Mouse (Mus musculus) layer of hippocampus, adult 2 months (tissue): ENCODE data around the gene Pnpo. TPM values are rescaled to one million over a fixed set of nuclear protein-coding genes. Genes with fewer than 3 reads are reported as not detected.

Source experiments
- DNase-seq, 2 experiments: peaks; one replicate each; pipeline ENCODE4 v3.0.0; 2022; ENCODE audit warnings: low spot score in 2 of 2
- H3K27ac ChIP-seq: fragments of 200-600 bp; 2 replicates; pipeline ENCODE4 v1.8.1; 2022
- H3K4me3 ChIP-seq: fragments of 200-600 bp; 2 replicates; pipeline ENCODE4 v1.8.1; 2022; ENCODE audit warnings: mild to moderate bottlenecking
- CTCF ChIP-seq: fragments of 200-600 bp; conservative IDR thresholded peaks from 2 replicates; pipeline ENCODE4 v1.8.1; 2022; ENCODE audit warnings: antibody characterized with exemption, mild to moderate bottlenecking, moderate library complexity
- total RNA-seq, 2 experiments: library from RNA; stranded (reverse); gene quantifications; 2 replicates each; pipeline ENCODE4 v1.2.3; 2021

The Pnpo gene
- total RNA-seq, 2 experiments from 2014 or later: 36.7 to 36.8 TPM

GRCm38 (mm10) chr11:96941989-96942590 lies 1.7 kb downstream of the Pnpo start:
- Histone ChIP-seq H3K27ac (no peak overlapping the region), H3K4me3 (no peak overlapping the region)
- TF ChIP-seq CTCF: no peak
- DNase-seq: no peak

- DNase-seq: no peak
- no peak overlapping the region for H3K4me3 ChIP-seq
- no peak for TF ChIP-seq CTCF
- no peak overlapping the region for H3K27ac ChIP-seq
Observed at GRCm38 (mm10) chr11:96940578-96941465, 3.0 kb downstream of the Pnpo start.

GRCm38 (mm10) chr11:96938426-96938800 lies 5.4 kb downstream of the Pnpo start:
- Histone ChIP-seq H3K27ac (no peak overlapping the region), H3K4me3 (no peak overlapping the region)
- no peak for TF ChIP-seq CTCF
- no peak for DNase-seq

- DNase-seq: no peak
- TF ChIP-seq CTCF: peak; percentile 79
- Histone ChIP-seq H3K27ac (no peak overlapping the region), H3K4me3 (no peak overlapping the region)
Observed at GRCm38 (mm10) chr11:96937549-96938425, 6.0 kb downstream of the Pnpo start.

DNA sequence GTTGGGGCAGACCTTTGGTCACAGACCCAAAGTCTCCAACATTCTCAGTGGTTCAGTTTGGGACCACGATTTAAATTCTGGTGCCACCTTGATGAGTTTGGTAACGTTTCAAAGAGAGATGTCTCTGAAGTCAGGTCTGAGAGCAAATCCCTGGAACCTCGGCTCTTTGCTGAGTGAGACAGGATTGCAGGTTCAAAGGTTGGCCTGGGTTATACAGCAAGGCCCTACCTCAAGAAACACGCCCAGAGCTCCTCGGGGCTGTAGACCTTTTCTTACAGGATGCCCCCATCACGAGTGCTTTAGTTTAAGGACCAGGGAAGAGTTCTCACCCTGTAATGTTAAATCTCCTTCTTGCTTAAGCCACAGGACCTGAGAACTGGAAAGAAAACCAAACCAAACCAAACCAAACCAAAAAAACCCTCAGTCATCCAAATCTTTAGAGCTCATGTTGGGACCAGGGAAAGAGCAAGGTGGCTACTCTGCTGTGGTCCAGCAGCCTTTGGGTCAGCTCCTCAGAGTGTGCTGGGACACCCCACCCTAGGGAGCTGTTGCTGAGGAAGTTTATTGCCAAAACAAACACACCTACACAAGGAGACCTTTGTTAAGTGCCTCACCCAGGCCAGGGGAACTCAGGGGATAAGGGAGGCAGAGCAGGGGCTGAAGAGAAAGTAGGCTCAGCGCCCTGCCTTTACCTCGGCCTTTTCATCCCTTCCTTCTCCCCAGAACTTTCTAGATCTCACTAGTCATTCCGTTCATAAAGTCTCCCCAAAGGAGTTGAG lies 7.7 kb downstream of the Pnpo start:
- Histone ChIP-seq H3K4me3 (no peak overlapping the region), H3K27ac (no peak overlapping the region)
- DNase-seq: no peak
- TF ChIP-seq CTCF: no peak

- H3K4me3 ChIP-seq: peak overlapping the region; percentile 8; the same call in 1 of the 2 replicates
- TF ChIP-seq CTCF: no peak
- DNase-seq: peak in 1 of 2 experiments; percentile 41
- peak overlapping the region; percentile 64; the same call in 1 of the 2 replicates for H3K27ac ChIP-seq
Observed at GRCm38 (mm10) chr11:96934921-96935356, 8.8 kb downstream of the Pnpo start.

DNA sequence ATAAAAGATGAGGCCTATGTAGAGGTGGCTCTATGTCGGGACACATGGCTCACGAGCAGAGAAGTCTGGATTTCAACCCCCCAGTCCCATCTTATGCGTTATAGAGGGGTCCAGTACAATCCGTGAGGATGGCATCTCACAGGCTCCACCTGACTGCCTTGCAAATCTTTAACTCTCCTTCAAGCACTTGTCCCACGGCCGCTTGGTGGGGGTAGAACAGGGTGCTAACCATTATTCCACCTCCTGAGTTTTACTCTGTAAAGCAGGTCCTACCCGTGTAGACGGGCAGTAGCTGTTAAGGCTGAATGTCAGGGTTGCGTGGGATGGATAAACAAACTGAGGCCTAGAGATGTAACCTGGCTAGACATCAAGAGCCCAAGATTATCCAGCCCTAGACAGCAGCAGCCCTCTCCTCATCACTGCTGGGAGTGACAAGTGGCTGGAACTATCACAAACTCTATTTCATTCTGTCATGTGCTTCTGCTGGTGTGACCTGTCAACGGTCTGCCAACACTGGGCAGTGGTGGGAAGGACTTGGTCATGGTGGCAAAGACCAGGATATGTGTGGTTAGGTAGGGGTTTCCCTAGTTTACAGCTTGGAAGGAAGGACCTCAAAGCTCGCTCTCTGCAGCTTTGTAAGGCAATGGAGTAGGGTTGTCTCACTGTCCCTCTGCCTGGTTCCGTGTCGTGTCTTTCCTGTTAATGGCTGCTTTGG lies 10.1 kb downstream of the Pnpo start:
- Histone ChIP-seq H3K27ac (no peak overlapping the region), H3K4me3 (no peak overlapping the region)
- DNase-seq: no peak
- TF ChIP-seq CTCF: no peak

DNA sequence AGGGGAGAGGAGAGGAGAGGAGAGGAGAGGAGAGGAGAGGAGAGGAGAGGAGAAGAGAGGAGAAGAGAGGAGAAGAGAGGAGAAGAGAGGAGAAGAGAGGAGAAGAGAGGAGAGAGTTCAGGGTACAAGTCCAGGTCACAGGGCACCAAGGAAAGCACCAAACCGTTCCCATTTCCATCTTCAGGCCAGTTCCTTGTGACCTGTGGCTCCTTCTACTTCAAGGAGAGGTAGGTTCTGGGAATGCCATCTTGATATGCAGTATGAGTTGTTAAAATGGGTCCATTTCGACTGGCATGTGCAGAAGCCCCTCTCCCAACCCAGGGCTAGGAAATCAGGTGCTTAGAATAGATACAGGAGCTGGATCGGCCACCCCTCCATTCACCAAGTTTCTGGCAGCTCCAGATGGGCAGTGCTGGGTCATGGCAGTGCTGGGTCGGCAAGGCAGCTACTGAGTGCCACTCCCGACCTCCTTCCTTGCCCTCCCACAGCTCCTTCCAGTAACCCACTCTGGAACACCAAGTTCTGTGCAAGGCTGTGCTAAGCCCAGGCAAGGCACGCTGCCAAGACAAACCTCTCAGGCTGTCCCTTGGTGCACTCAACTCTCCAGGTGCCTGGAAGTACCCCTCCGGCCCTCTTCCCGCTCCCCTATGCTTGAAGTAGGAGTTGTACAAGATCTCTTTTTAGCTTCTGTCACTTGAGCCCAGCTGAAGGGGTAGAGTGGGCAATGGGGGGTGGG lies 12.3 kb downstream of the Pnpo start:
- Histone ChIP-seq H3K27ac (no peak overlapping the region), H3K4me3 (no peak overlapping the region)
- no peak for TF ChIP-seq CTCF
- no peak for DNase-seq

DNA sequence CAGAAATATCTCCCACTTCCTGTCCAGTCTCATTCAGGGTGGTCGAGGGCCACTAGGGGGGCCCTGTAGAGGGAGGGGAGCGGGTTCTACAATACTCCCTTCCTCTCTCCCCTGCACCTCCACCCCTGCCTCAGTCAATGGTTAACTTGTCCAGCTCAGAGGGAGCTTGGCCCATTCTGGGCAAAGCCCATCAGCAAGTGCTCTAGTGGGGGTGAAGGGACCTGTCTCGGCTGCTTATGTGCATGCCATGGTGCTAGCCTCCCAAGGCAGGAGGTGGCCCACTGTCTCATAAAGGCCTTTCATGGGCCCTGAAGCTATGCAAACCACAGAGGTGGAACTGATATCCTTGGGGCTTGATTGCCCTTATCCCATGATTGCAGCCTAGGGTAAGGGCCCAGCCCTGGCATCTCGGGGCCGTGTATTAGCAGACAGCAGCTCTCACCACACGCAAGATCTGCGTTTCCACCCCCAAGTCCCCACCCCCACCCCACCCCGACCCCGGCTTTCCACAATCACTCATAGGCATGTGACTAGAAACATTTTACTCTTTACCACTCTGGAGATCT lies 13.9 kb downstream of the Pnpo start:
- no peak for TF ChIP-seq CTCF
- no peak for DNase-seq
- H3K27ac ChIP-seq: no peak overlapping the region
- no peak overlapping the region for H3K4me3 ChIP-seq

DNA sequence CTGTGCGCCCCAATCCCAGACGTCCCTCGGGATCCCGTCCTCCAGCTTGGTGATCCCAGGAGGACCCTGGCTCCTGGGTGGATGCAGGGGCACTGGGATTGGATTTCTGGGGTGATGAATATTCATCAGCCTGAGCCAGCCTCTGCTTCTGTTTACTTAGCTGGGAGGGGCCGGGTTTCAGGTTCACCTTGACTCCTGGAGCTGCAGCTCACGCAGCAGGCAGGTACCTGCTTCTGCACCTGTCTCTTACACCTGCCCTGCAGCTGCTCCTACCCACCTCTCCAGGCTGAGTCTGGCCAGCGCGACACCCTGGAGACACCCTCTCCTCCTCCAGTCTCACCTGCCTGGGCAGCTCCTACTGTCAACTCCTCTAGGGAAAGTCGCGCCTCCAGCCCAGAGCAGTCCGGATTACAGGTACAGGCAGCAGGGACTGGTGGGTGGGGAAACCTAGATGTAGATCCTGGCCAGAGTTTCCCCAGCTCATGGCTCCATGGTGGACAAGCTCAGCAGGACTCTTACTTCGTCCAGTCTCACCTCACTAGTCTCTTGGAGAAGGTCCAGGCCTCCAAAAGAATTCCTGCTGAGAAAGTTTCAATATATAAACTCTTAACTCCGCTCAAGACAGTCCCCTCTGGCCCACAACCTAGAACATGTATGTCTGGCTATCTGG lies 14.6 kb downstream of the Pnpo start:
- H3K27ac ChIP-seq: no peak overlapping the region
- no peak for DNase-seq
- no peak overlapping the region for H3K4me3 ChIP-seq
- no peak for TF ChIP-seq CTCF

DNA sequence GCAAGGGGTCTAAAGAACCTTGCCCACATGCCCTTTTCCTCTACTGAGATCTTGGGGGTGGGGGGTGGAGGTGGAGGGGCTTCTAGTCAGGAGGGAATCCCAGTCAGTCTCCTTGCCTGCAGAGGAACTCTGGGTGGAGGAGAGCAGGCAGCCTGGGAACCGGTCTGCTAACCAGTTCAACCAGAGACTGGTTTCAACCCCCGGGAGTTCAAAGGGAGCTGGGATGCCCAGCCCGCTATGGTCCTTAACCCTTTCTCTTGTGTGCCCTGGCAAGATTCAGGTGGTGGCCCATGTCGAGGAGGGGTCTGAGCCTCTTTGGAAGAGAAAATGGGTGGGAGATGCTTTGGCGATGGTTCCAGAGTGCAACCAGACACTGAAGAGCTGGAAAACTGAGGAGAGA lies 15.1 kb downstream of the Pnpo start:
- Histone ChIP-seq H3K27ac (no peak overlapping the region), H3K4me3 (no peak overlapping the region)
- TF ChIP-seq CTCF: no peak
- no peak for DNase-seq
